Mouse (Mus musculus): ENCODE measurements around the gene Efcab12. TPM values are rescaled to one million over a fixed set of nuclear protein-coding genes. Genes with fewer than 3 reads are reported as not detected.
A peak's percentile ranks its signal among the peaks of the same experiment; 100 is the strongest.
"Not testable (repeated sequence)": the region's sequence is repeated elsewhere in the genome, so short reads cannot be mapped to it uniquely, and the experiment has no call there.

Gene Efcab12
- 1 to 10 TPM; 2.9 to 3.5 TPM for total RNA-seq (2021)
- long read RNA-seq, partial matches to known transcripts, result 1 of 1 reads
- long read RNA-seq, other reads (novel, unspliced or antisense), result 0 of 1 reads

DNA sequence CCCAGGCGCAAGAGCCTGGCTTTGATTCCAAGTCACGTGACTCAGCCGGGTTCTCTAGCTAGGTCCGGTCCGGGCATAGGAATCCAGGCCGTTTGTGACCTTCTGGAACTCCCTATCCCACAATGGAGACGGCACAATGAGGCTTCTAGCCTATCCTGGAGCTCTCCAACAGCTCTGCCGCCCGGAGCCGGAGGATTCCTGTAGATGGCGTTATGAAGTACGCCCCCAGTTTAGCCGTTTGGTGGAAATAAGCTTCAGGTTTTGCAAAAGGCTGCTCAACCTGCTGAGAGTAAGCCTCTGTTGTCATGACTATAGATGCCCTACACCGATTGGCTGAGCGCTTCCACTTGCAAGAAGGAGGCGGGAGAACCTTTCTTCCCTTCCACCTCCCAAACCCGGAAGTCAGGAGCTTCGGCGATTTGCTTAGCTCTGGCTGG lies at the start of gene Efcab12:
Efcab12 (minus strand) TSS at position 252 of the 437 bp plus-strand sequence.
- DNase-seq (ENCODE audit: low spot score in 2 of 2), result peak; percentile 54 to 59

DNA sequence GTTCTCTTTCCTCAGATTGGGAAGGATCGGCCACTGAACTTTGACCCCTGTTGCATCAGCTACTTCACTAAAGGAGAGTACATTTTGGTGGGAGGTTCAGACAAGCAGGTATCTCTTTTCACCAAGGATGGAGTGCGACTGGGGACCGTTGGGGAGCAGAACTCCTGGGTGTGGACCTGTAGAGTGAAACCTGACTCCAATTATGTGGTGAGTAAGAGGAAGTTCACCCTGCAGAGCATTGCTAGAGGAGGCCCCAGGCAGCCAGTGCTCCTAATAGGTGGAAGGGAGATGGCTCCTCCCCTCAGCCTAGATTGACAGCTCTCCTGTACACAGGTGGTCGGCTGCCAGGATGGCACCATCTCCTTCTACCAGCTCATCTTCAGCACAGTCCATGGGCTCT lies 48.7 kb upstream of the Efcab12 start:
- DNase-seq (ENCODE audit: low spot score in 2 of 2), result no peak

DNA sequence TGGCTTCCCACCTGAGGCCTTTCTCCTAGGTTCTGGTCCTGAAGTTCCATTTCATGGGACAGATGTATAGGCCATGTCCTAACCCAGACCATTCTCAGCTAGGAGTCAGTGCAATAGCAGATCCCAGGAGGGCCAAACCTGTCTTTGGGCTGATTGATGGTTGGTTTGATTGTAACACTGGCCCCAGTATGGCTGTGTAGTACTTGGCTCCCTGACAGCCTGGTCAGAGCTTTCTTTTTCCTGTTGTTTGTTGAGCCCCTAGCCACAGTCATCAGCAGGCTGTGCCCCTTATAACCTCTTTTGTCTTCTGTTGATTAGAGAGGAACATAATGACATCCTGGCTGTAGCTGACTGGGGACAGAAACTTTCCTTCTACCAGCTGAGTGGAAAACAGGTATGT lies 45.8 kb upstream of the Efcab12 start:
- DNase-seq (ENCODE audit: low spot score in 2 of 2), result no peak

DNA sequence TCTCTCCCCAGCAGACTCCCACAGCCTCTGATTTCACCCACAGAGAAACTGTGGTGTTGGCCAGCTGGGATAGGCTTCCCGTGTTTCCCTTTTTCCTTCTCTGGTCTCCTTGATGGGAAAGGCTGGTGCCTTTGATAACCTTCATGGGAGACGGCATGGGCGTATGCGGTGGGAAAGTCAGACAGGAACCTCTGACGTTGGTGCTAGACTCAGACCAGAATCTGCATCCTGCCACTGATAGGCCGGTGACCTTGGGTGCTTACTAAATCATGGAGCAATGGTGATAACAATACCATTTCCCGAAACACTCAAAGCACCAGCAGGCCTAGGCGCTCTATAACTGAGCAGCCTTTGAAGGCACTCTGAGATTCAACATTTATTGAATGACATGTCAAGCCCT lies 42.5 kb upstream of the Efcab12 start:
- no peak for DNase-seq (ENCODE audit: low spot score in 2 of 2)

DNA sequence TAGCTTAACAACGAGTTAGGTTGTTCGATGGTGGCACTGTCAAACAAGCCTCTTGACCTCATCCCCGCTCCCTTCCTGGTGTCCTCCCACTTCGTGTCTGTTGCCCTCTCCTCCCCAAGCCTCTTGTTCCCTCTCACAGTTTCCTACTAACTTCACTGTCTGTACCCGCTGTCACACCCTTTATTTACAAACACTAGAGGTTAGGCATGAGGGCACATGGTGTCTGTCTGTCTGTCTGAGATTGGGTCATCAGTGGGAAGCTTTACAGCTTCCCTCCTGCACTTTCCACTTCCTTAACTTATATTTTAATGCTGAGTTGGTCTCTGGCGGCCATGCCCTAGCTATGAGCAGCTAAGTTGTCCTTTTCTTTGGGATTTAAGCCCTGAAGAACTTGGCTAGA lies 41.5 kb upstream of the Efcab12 start:
- no peak for DNase-seq (ENCODE audit: low spot score in 2 of 2)

DNA sequence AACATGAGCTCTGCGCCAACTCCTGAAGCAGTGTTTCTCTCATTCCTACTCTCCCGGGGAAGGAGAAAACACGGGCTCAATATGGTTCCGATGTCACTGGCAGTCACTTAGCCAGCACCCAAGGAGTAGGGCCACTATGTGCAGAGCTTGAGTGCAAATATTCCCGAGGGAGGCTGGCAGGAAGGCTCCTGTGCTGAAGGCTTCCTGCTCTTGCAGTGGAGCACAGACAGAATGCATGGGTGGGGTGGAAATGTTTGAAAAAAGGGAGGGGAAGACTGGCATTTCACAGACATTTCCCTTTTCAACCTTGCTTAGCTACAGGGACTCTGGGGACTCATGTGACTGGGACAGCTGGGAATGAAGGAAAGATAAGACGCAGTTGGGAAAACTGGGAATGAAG lies 40.5 kb upstream of the Efcab12 start:
- no peak for DNase-seq (ENCODE audit: low spot score in 2 of 2)

DNA sequence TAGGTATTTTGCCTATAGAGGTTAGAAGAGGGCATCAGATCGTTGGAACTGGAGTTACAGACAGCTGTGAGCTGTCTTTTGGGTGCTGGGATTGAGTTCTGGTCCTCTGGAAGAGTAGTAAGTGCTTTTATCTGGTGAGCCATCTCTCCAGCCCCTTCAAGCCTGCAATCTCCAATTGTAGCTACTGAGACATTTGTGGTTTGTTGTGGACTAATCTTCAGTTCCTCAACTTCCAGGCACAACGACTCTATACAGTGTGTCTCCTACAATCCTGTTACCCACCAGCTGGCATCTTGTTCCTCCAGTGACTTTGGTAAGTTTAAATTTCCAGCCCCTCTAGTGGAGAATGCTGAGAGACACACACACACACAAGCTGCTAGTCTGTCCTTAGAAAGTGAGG lies 39.0 kb upstream of the Efcab12 start:
- no peak for DNase-seq (ENCODE audit: low spot score in 2 of 2)

DNA sequence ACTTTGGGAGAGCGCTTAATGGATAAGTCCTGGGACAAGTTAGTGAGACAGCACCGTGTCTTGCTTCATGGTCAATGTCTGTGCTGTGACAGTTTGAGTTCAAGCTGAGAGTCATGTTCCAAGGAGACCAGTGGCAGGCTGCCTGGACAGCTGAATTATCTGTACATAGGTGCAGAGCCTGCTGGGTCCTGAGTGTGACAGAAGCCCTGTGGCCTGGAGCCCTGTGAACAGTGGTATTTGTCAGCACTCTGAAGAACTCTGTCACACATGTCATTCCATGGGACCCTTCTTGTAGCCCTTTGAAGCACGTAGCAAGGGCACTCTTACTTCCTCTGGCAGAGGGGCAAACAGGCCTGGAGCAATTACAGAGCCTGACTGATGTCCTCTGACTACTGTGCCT lies 33.1 kb upstream of the Efcab12 start:
- DNase-seq (ENCODE audit: low spot score in 2 of 2), result not testable (repeated sequence)

DNA sequence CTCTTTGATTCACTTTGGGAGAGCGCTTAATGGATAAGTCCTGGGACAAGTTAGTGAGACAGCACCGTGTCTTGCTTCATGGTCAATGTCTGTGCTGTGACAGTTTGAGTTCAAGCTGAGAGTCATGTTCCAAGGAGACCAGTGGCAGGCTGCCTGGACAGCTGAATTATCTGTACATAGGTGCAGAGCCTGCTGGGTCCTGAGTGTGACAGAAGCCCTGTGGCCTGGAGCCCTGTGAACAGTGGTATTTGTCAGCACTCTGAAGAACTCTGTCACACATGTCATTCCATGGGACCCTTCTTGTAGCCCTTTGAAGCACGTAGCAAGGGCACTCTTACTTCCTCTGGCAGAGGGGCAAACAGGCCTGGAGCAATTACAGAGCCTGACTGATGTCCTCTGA lies 28.9 kb upstream of the Efcab12 start:
- not testable (repeated sequence) for DNase-seq (ENCODE audit: low spot score in 2 of 2)

DNA sequence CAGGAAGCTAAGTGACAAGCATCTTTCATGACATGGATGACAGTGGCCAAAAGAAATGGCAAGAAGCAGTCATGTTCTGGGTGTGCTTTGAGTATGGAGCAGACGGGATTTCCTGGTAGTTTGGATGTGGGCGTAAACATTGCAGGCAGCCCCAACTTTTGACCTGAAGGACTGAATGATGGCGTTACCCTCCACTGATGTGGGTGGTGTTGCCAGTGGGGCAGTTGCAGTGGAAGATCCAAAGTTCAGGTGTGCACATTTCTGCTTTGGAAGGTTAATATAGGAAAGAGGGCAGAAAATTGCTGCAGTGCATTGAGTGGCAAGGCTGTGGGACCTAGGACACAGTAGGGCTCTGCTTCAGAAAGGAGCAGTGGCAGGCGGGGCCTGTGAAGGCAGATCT lies 27.0 kb upstream of the Efcab12 start:
- DNase-seq (ENCODE audit: low spot score in 2 of 2), result no peak

DNA sequence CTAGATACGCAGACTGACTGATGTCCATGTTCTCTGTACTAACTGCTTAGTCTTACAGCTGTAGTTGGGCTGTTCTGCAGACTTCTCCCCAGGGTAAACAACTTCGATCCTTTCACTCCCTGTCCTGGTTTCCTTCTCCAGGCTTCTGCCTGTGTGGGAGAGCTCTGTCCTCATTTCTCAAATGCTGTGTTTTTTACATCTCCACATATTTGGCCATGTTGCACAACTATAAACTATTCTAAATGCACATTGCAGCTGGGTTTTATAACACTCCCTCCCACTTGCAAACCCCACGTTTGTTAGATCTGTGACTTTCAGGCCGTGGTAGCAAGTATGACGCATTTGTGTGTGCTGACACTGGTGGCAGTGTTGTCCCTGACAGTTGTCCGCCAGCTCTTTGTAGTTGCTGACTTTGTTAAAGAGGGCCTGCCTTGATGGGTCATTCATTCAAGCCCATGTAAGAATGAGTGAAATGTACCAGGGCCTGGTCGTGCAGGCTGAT lies 25.2 kb upstream of the Efcab12 start:
- DNase-seq (ENCODE audit: low spot score in 2 of 2), result no peak

DNA sequence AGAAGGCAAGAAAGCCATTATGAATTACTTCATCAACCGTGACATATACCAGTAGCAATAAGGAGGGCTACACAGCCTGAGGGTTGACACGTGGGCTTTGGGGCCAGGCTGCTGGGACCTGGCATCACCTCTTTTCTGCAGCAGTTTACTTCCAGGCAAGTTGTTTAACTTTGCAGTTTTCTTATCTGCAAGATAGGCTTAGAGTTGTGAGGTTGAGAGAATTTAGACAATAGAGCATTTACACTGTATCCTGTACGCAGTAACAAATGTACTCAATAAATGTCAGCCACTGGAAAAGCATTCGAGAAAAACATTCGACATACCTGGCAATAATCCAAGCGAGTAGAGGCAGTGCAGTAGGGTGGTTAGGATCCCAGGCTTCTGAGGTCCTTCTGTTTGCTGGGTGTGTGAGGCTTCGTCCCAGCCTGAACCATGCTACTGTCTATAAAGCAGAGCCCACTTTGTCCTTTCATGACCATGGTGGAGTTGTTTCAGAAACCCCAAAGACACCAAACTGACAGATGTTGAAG lies 21.9 kb upstream of the Efcab12 start:
- no peak for DNase-seq (ENCODE audit: low spot score in 2 of 2)

DNA sequence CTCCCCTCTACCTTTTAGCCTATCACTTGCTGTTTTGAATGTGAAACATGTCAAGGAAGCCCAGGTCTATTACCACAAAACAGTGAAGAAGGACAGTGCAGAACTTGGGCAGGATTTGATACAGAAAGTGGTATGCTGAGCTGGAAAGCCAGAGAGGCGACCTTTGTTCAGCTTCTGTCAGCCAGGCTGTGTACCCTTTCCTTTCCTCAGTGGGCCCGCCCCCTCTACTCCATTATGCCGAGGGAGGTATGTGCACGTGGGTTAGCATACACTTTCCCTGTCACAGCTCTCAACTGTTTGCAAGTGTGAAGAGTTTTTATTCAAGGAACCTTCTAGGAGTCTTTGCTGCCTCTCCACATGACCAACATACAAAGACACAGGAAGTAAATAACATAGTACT lies 21.0 kb upstream of the Efcab12 start:
- no peak for DNase-seq (ENCODE audit: low spot score in 2 of 2)

DNA sequence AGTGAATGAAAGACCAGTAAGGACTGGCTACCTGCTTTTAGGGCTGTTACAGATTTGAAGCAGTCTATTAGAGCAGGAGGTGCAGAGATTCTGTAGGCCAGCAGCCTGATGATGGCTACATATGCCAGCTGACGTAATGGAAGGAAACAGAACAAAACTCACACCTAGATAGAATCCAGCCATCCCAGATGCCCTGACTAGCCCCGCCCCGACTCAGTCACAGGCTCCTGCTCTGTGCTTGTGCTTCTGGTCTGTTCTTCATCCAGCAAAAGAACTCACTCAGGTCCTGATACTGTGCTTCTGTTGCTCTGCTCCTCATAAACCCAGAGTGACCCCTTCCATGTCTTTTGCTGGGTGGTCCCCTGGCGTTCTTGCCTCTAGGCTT lies 18.1 kb upstream of the Efcab12 start:
- peak in 1 of 2 experiments; percentile 38 for DNase-seq (ENCODE audit: low spot score in 2 of 2)

DNA sequence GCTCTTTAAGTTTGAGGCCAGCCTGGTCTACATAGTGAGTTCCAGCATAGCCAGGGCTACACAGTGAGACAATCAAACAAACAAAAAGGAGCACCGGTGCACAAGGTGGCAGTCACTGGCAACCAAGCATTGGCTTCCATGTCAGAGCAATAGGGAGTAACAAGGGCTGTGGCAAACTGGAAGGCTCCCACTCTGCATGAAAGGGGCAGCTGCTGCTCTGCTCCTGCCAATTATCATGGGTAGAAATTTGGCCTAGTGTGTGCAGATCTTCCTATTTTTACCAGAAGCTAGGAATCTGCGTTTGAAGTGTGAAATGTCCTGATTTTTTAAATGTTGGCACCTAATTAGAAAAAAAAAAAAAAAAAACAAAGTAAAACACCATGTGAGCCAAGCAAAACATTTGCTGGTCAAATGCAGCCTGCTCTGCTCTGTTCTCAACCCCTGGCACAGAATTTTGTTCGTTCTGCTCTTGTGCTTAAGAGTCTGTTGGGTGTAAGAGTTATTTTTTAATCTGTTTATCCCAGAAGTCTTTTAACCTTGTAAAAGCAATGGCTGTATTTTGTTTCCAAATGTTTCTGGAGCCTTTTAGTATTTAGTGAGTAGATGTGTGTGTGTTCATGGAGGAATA lies 17.6 kb upstream of the Efcab12 start:
- peak; percentile 41 to 44 for DNase-seq (ENCODE audit: low spot score in 2 of 2)

DNA sequence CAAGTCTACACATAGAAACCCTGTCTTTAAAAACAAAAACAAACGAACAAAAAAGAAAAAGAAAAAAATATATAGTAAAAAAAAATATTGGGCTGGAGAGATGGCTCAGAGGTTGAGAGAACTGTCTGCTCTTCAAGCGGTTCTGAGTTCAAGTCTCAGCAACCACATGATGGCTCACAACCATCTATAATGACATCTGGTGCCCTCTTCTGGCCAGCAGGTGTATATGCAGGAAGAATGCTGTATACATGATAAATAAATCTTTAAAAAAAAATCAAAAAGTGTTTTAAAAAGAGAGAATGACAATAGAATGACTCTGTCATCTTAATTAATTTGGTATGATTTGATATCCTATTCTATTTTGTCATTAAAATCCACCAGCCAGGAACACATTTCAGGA lies 16.2 kb upstream of the Efcab12 start:
- no peak for DNase-seq (ENCODE audit: low spot score in 2 of 2)

DNA sequence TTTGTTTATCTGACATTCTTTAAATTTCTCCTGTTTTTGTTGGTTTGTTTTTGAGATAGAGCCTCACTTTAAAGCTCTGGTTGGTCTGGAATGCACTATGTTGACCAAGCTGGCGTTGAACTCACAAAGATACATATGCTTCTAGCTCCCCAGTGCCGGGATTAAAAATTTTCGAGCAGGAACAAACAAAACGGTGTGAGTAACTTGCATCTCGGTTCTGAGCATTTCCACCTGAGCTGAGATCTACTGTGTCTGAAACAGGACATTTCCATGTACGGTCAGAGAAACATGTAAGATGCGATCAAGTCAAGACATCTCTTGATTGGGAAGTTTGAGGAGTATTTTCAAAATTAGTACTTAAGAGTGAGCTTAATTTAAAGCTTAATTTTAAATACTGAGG lies 15.8 kb upstream of the Efcab12 start:
- DNase-seq (ENCODE audit: low spot score in 2 of 2), result no peak

DNA sequence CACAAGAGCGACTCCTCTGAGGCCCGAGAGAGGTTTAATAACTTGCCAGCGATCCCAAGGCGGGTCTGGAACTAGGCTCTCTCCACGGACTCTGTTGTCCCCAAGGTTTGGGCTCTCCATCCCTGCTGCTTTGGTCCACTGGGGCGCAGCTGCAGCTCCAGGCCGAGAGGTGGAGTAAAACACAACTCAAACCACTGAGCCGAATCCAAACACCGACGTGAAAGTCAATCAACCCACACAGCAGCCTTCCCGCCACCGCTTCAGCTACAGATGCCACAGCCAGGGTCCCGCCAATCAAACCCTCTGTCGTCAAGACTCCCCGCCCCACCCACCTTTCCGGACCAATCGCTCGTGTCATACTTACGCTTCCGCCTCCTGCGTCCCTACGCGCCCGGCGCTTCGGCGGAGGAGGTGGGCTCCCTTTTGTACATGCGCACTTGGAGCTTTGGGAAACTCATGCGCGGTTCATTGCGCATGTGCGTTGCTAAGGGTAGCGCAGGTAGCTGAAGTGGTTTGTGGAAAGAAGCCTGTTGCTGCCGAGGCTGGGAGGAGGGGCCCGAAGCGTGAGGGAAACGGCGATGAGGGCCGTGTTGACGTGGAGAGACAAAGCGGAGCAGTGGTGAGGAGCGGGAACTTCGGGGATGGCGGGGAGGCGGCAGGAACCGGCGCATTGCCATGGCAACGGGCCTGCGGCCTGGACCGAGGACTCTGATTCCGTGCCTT lies 15.0 kb upstream of the Efcab12 start, which contains the start of the genes Mbd4 and Ift122:
Mbd4 (minus strand) TSS at position 281 of the 723 bp plus-strand sequence.
Ift122 (plus strand) TSS at position 380 of the 723 bp plus-strand sequence.
- DNase-seq (ENCODE audit: low spot score in 2 of 2), result peak; percentile 97 to 98

DNA sequence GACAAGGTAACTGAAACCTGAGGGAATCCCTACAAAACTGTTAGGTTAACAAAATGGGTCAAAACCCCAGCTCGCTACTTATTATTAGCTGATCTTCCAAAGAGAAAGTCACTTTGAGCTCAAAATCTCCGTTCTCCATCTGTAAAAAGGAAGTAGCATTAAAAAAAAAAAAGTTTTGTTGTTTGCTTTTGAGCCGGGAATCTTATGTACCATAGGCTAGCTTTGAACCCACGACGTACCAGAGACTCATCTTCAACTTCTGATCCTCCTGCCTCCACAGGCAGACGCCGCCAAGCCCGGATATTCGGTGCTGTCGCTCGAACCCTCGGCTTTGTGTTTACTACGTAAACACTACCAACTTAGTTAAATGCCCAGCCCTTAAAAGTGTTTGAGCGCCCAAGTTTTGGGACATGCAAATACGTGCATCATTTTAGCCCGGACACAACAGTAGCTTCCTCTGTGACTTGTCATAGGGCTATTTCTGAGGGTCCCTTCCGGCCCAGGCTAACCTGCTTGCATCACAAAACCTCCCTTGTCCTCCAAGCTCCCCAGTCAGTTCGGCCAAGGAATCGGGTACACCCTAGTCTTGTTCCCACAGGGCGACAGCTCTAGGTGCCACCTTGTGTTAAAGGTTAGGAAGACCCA lies 14.4 kb upstream of the Efcab12 start:
- DNase-seq (ENCODE audit: low spot score in 2 of 2), result no peak

DNA sequence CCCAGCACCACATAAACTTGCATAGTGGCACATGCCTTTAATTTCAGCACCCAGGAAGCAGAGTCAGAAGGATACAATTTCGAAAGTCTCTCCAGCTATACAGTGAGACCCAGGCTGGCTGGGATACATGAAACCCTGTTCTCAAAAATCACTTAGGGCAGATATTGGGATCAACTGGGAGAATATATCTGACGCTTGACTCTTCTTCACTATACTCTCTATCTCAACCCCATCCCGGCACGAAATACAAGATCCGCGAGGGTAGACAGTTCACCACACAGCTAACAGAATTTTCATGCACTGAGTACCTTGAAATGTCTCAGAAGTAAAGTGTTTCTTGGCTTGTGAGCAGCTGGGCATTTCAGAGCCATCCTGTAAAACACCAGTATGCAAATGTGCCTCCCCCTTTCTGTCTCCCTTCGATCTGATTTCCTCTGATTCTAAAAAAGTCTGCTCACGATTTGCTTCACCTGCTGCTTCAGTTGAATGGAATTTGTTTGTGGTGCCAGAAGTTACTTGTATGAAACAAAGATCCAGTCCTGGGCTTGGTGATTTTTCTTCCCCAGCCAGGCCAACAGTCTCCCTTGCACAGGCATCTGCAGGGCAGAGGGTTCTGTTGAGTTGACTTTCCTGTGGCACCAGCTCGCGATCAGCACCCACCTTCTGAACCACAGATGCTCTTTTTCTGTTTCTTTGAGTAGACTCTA lies 10.5 kb upstream of the Efcab12 start:
- no peak for DNase-seq (ENCODE audit: low spot score in 2 of 2)

Data from layer of hippocampus, postnatal 10 days (tissue).